Mouse (Mus musculus): ENCODE results near the gene Khdrbs1. TPM values are rescaled to one million over a fixed set of nuclear protein-coding genes. Genes with fewer than 3 reads are reported as not detected.
"Not testable (repeated sequence)": the region's sequence is repeated elsewhere in the genome, so short reads cannot be mapped to it uniquely, and the experiment has no call there.

The Khdrbs1 gene
- polyA plus RNA-seq, 1 experiment from 2014 or later = 131 TPM

DNA sequence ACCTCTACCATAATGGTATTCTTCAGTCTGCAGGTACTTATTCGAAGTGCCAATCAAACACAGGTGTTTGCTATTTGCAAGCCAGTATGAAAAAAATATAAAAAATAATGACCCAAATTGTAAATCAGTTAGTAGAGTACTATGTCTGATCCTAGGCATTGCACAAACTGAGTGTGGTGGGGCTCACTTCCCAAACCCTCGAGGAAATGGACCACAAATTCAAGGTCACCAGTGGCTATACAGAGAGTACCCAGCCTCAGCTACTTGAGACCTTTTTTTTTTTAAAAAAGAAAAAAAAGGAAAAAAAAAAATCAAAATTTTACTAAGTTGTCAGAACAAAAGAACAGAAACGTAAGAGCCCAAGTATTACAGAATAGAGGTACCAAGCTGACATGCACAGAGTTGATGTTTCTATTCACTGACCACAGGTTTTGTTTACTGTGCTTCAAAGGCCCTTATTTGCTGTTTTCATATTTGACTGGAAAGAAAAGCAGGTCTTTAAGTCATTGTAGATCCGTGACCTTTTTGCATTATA, 2.9 kb downstream of the Khdrbs1 start:
- Histone ChIP-seq H3K36me3 (ENCODE audit: control insufficient read depth, insufficient read depth, low read length) (no peaks in the 10 kb centered on the region; the same call in 1 of the 2 replicates), H3K27ac (ENCODE audit: low read depth, low read length) (no peak overlapping the region), H3K4me2 (replicated peaks; ENCODE audit: low read depth, low read length) (peak overlapping the region; percentile 73), H3K9me3 (ENCODE audit: control insufficient read depth, low read length) (no peaks in the 10 kb centered on the region), H3K4me3 (ENCODE audit: low read length) (no peak overlapping the region; the same call in 1 of the 2 replicates), H3K9ac (ENCODE audit: low read depth, low read length) (no peak overlapping the region), H3K27me3 (ENCODE audit: control insufficient read depth, insufficient read depth, low read length) (no peaks in the 10 kb centered on the region), H3K4me1 (ENCODE audit: control insufficient read depth, insufficient read depth, low read length) (peaks cover 10% of the 10 kb centered on the region; the same call in 1 of the 2 replicates)
- WGBS = 71% methylated on average over 4 of the region's 4 CpGs
- ATAC-seq (ENCODE audit: low FRiP score, low TSS enrichment) = no peak

DNA sequence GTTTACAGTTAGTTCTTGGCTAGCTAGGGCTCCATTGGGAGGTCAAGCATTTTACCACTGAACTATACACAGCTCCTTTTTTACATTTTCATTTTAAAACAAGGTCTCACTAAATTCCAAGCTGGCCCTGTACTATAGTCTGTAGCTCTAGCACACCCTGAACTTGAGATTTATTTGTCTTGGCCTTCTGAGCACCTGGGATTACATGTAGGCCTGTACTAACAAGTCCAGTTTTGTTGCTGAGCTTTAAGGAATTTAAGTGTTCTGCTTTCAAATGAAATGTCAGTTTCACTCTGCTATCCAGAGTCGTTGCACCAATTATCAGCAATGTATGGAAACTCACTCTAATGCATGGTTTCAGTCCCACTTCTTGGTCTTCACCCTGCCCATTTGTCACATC, 5.9 kb downstream of the Khdrbs1 start:
- no peak overlapping the region for H3K4me2 ChIP-seq (replicated peaks; ENCODE audit: low read depth, low read length)
- no peak overlapping the region for H3K27ac ChIP-seq (ENCODE audit: low read depth, low read length)
- H3K4me1 ChIP-seq (ENCODE audit: control insufficient read depth, insufficient read depth, low read length) = peaks cover 10% of the 10 kb centered on the region; the same call in 1 of the 2 replicates
- H3K9ac ChIP-seq (ENCODE audit: low read depth, low read length) = no peak overlapping the region
- WGBS = 78% methylated on average over 1 of the region's 1 CpGs
- no peak for ATAC-seq (ENCODE audit: low FRiP score, low TSS enrichment)
- H3K9me3 ChIP-seq (ENCODE audit: control insufficient read depth, low read length) = no peaks in the 10 kb centered on the region
- H3K27me3 ChIP-seq (ENCODE audit: control insufficient read depth, insufficient read depth, low read length) = no peaks in the 10 kb centered on the region
- H3K36me3 ChIP-seq (ENCODE audit: control insufficient read depth, insufficient read depth, low read length) = peaks cover 3% of the 10 kb centered on the region; the same call in 1 of the 2 replicates
- no peak overlapping the region for H3K4me3 ChIP-seq (ENCODE audit: low read length)

DNA sequence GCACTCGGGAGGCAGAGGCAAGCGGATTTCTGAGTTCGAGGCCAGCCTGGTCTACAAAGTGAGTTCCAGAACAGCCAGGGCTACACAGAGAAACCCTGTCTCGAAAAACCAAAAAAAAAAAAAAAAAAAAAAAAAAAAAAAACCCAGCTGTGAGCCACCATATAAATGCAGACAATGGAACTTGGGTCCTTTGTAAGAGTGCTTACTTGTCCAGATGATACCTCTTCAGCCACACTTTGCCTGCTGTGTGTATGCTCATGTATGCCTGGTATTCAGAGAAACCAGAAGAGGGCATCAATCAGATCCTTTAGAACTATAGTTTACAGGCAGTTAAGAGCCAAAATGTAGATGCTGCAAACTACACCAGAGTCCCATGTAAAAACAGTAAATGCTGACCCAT, 6.6 kb downstream of the Khdrbs1 start:
- H3K27ac ChIP-seq (ENCODE audit: low read depth, low read length); H3K36me3 ChIP-seq (ENCODE audit: control insufficient read depth, insufficient read depth, low read length); H3K9ac ChIP-seq (ENCODE audit: low read depth, low read length); H3K4me1 ChIP-seq (ENCODE audit: control insufficient read depth, insufficient read depth, low read length); ATAC-seq (ENCODE audit: low FRiP score, low TSS enrichment); H3K4me3 ChIP-seq (ENCODE audit: low read length); H3K27me3 ChIP-seq (ENCODE audit: control insufficient read depth, insufficient read depth, low read length); H3K4me2 ChIP-seq (replicated peaks; ENCODE audit: low read depth, low read length); H3K9me3 ChIP-seq (ENCODE audit: control insufficient read depth, low read length): not testable (repeated sequence)
- WGBS = 98% methylated on average over 3 of the region's 4 CpGs

DNA sequence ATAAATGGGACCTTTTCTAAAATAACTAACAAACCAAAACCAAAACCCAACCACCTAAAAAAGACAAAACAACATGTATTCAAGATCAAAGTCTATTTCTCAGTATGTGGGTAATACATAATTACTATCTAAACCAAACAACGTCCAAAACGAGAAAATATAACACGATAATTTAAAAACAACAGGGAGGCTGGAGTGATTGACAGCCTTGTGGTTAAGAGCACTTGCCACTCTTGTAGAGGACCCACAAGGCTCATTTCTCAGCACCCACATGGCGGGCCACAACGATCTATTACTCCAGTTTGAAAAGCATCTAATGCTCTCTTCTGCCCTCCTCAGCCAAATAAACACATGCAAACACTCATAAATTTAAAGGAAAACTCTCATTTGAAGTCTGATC, 10.7 kb downstream of the Khdrbs1 start:
- ATAC-seq (ENCODE audit: low FRiP score, low TSS enrichment) = no peak
- Histone ChIP-seq H3K9ac (ENCODE audit: low read depth, low read length) (no peak overlapping the region), H3K4me3 (ENCODE audit: low read length) (no peak overlapping the region), H3K27me3 (ENCODE audit: control insufficient read depth, insufficient read depth, low read length) (no peaks in the 10 kb centered on the region), H3K36me3 (ENCODE audit: control insufficient read depth, insufficient read depth, low read length) (peaks cover 42% of the 10 kb centered on the region), H3K9me3 (ENCODE audit: control insufficient read depth, low read length) (no peaks in the 10 kb centered on the region), H3K4me1 (ENCODE audit: control insufficient read depth, insufficient read depth, low read length) (no peaks in the 10 kb centered on the region), H3K27ac (ENCODE audit: low read depth, low read length) (no peak overlapping the region), H3K4me2 (replicated peaks; ENCODE audit: low read depth, low read length) (no peak overlapping the region)
- WGBS = 90% methylated on average over 5 of the region's 5 CpGs

DNA sequence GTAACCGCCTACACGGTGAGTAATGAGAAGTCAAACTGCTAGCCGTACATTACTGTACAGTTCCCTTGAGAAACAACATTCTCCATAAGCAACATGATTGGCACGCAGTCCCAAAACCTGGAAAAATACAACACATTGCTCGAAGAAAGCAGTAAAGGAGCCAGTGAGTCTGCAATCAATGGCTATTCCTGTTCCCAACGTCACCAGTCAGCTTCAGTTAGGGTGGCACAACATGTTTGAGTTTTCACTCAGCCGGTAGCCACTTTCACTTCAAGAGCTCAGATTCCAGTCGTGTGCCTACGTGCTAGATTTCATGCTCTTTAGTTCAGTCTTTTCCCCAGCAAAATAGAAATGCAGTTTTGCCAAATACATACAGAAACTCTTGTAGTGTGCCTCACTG, 25.8 kb downstream of the Khdrbs1 start:
- no peak overlapping the region for H3K4me2 ChIP-seq (replicated peaks; ENCODE audit: low read depth, low read length)
- 88% methylated on average over 9 of the region's 9 CpGs for WGBS
- H3K9ac ChIP-seq (ENCODE audit: low read depth, low read length) = no peak overlapping the region
- peaks cover 83% of the 10 kb centered on the region for H3K36me3 ChIP-seq (ENCODE audit: control insufficient read depth, insufficient read depth, low read length)
- no peaks in the 10 kb centered on the region for H3K9me3 ChIP-seq (ENCODE audit: control insufficient read depth, low read length)
- H3K27ac ChIP-seq (ENCODE audit: low read depth, low read length) = no peak overlapping the region
- H3K4me1 ChIP-seq (ENCODE audit: control insufficient read depth, insufficient read depth, low read length) = no peaks in the 10 kb centered on the region
- H3K4me3 ChIP-seq (ENCODE audit: low read length) = no peak overlapping the region
- H3K27me3 ChIP-seq (ENCODE audit: control insufficient read depth, insufficient read depth, low read length) = no peaks in the 10 kb centered on the region
- ATAC-seq (ENCODE audit: low FRiP score, low TSS enrichment) = no peak

DNA sequence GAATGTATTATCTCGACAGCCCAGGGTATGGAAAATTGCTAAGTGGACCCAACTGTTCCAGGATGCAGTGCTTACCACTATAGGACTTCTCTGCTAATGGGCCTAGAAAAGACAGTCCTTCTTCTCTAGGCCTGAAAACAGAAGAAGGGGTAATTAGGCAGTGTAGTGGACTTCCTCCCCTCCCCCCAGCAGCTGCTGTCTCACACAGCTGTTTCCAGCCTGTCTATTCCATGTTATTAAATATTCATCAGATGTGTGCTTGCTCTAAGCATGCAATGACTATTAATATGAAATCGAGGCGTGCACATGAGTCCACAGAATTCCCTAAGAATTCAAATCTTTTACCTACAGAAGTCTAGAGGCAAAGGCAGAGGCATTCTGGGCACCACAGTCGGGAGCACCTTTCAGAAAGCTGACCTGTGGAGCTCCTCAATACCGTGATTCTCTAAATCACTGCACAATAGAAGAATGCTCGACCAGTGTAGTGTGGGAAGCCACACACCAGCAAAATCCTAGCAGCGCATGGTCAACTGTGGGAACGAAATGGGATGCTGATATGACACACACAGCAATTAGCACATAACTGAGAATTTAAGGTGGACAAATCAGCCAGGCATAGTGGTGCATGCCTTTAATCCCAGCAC, 32.5 kb downstream of the Khdrbs1 start:
- no peak for ATAC-seq (ENCODE audit: low FRiP score, low TSS enrichment)
- Histone ChIP-seq H3K27ac (ENCODE audit: low read depth, low read length) (no peak overlapping the region), H3K4me1 (ENCODE audit: control insufficient read depth, insufficient read depth, low read length) (no peaks in the 10 kb centered on the region), H3K4me3 (ENCODE audit: low read length) (no peak overlapping the region), H3K9me3 (ENCODE audit: control insufficient read depth, low read length) (no peaks in the 10 kb centered on the region), H3K27me3 (ENCODE audit: control insufficient read depth, insufficient read depth, low read length) (no peaks in the 10 kb centered on the region), H3K36me3 (ENCODE audit: control insufficient read depth, insufficient read depth, low read length) (peaks cover 94% of the 10 kb centered on the region), H3K4me2 (replicated peaks; ENCODE audit: low read depth, low read length) (no peak overlapping the region), H3K9ac (ENCODE audit: low read depth, low read length) (no peak overlapping the region)
- WGBS = 86% methylated on average over 8 of the region's 8 CpGs

DNA sequence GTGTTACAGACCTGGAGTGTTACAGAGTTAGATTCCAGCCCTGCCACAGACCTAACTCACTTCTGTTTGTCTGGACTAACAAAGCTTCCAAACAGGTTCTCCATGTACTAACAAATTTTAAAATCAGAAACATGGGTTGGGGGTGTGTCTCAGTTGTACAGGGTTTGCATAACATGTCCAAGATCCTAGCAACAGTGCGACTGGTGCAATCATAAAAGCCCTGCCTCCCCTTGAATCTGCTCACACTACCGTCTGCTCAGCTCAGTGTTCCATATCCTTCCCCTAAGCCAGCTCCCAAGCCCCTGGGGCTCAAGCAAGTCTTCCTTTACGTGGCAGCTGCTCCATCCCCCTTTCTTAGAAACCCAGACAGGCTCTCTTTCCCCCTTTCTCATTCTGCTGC, 35.4 kb downstream of the Khdrbs1 start:
- 69% methylated on average over 3 of the region's 3 CpGs for WGBS
- Histone ChIP-seq H3K4me1 (ENCODE audit: control insufficient read depth, insufficient read depth, low read length) (peaks cover 9% of the 10 kb centered on the region), H3K4me3 (ENCODE audit: low read length) (no peak overlapping the region), H3K27ac (ENCODE audit: low read depth, low read length) (no peak overlapping the region), H3K27me3 (ENCODE audit: control insufficient read depth, insufficient read depth, low read length) (no peaks in the 10 kb centered on the region), H3K9me3 (ENCODE audit: control insufficient read depth, low read length) (no peaks in the 10 kb centered on the region), H3K4me2 (replicated peaks; ENCODE audit: low read depth, low read length) (no peak overlapping the region), H3K9ac (ENCODE audit: low read depth, low read length) (no peak overlapping the region), H3K36me3 (ENCODE audit: control insufficient read depth, insufficient read depth, low read length) (peaks cover 86% of the 10 kb centered on the region)
- no peak for ATAC-seq (ENCODE audit: low FRiP score, low TSS enrichment)

DNA sequence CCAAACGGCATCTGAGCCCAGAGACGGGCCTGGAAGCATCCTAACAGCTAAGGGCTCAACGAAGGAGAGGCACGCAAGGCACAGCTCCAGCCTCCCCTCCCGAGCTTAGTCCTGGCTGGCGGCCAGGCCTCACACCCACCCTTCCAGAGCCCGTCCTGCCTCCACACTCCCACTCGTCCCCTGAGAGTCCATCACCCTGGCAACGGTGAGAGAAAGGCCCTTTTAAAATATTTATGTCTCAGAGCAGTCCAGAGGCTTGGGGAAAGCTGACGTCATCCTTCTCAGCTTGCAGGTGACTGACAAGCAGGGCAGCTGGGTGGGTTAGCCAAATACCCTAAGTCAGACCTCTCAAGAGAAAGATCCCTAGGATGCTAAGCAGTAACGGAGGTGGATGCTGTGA, 39.6 kb downstream of the Khdrbs1 start:
- WGBS = 13% methylated on average over 11 of the region's 11 CpGs
- H3K9ac ChIP-seq (ENCODE audit: low read depth, low read length) = no peak overlapping the region

DNA sequence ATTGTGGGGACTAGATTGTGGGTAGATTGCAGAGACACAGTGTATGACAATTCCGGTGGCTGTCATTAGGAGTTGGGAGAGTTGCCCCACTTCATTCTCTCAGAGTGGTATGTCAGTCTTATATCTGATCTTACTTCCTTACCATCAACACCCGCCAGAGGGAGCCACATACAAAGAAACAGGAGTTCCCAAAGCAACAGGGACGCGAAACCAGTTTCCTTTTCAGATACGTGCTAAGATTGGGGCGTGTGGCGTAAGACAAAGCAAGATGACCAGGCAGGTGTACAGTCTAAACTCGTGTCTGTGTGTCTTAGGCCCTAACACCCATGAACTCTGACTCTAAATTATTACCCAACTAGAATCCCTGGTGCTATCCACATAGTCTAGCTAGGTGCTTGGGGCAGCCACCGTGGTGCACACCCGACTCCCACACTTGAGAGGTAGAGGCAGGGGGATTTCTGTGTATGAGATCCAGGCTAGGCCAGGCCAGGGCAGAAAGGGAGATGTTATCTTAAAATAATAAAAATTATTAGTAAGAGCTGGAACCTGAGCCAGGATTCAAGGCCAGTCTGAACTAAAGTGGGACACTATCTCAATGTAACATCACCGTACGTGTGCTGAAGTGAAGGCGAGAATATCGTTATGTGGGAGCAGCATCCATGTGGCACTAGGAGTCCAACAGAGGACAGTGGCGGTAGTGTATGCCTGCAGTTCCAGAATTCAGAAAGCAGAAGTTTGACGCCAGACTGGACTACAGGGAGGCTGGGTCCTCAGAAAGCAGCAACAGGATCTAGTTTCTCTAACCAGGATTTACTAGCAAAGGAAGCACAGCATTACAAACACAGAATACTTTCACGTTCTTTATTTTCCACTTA, 40.4 kb downstream of the Khdrbs1 start:
- ATAC-seq (ENCODE audit: low FRiP score, low TSS enrichment) = peak; percentile 34
- Histone ChIP-seq H3K27ac (ENCODE audit: low read depth, low read length) (peak overlapping the region; percentile 67; the same call in 1 of the 2 replicates), H3K4me1 (ENCODE audit: control insufficient read depth, insufficient read depth, low read length) (peaks cover 14% of the 10 kb centered on the region), H3K9me3 (ENCODE audit: control insufficient read depth, low read length) (no peaks in the 10 kb centered on the region), H3K4me3 (ENCODE audit: low read length) (no peak overlapping the region), H3K36me3 (ENCODE audit: control insufficient read depth, insufficient read depth, low read length) (peaks cover 38% of the 10 kb centered on the region), H3K9ac (ENCODE audit: low read depth, low read length) (no peak overlapping the region), H3K4me2 (replicated peaks; ENCODE audit: low read depth, low read length) (no peak overlapping the region), H3K27me3 (ENCODE audit: control insufficient read depth, insufficient read depth, low read length) (no peaks in the 10 kb centered on the region)
- 48% methylated on average over 17 of the region's 17 CpGs for WGBS

More for the DNA sequence above, 39.6 kb downstream of the Khdrbs1 start:
- Histone ChIP-seq H3K4me1 (ENCODE audit: control insufficient read depth, insufficient read depth, low read length) (peaks cover 11% of the 10 kb centered on the region), H3K9me3 (ENCODE audit: control insufficient read depth, low read length) (no peaks in the 10 kb centered on the region), H3K36me3 (ENCODE audit: control insufficient read depth, insufficient read depth, low read length) (peaks cover 44% of the 10 kb centered on the region), H3K4me2 (replicated peaks; ENCODE audit: low read depth, low read length) (no peak overlapping the region), H3K27ac (ENCODE audit: low read depth, low read length) (peak overlapping the region; percentile 67), H3K4me3 (ENCODE audit: low read length) (no peak overlapping the region), H3K27me3 (ENCODE audit: control insufficient read depth, insufficient read depth, low read length) (no peaks in the 10 kb centered on the region)
- ATAC-seq (ENCODE audit: low FRiP score, low TSS enrichment) = peak; percentile 92

Data from kidney, embryonic 14.5 days (tissue).